Mouse (Mus musculus): Measurements from ENCODE around the gene Ldha. TPM values are rescaled to one million over a fixed set of nuclear protein-coding genes. Genes with fewer than 3 reads are reported as not detected.

Gene Ldha
- total RNA-seq, 4 experiments from 2014 or later: 719 to 878 (median 816) TPM

GRCm38 (mm10) chr7:46838104-46838671 is 3.1 kb upstream of the Ldha start:
- DNase-seq (ENCODE audit: low spot score): peak; percentile 67

DNA sequence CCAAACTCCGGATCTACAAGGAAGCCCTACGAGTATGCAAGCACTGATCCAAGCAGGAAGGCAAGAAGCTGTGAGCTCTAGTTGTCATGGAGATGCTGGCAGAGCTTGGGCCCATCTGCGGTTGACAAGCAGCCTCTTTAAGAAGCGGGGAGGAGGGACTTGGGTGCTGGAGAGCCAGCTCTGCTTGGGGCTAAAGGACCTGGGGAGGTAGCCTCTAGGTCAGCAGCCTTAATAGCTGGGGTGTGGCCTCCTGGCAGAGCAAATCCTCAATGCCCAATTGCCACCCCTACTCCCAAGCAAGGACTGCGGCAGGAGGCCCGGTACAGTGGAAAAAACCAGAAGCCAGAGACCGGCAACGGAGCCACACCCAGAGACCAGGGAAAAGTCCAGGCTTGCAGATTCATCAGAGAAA is 2.4 kb upstream of the Ldha start:
- peak; percentile 77 for DNase-seq (ENCODE audit: low spot score)

DNA sequence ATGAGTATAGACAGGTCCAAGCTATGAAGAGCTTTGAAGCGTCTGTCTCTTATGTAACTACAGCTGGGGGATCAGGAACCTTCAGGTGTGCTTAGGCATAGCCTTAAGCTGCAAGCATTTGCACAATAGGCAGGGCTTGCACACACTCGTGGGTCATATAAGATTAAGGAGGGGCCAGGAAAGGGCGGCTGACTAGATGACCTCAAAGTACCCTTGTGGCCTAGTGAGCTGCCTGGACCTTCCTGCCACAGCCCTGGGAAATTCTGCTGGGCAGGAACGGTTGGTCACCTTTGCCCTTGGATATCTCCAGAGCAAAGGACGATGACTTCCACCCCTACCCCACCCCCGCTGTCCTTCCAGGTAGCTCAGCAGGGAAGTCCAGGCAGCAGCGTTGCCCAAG is 1.8 kb upstream of the Ldha start:
- peak; percentile 23 for DNase-seq (ENCODE audit: low spot score)

DNA sequence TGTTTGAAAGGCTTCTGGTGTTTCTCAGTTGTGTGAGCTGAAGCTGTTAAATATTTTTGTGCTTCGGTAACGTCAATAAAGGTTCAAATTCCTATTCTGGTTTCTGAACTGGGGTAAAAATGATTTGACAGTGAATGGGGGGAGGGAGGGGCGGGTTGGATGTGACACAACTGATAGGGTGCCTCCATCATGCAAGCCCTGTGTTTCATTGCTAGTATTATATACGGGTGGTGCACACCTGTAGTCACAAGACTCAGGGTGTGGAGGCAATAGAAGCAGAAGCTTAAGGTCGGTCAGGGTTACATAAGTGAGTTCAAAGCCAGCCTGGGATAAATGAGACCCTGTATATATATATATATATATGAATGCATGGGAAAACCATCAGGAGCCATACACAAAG is 1.4 kb upstream of the Ldha start:
- no peak for DNase-seq (ENCODE audit: low spot score)

DNA sequence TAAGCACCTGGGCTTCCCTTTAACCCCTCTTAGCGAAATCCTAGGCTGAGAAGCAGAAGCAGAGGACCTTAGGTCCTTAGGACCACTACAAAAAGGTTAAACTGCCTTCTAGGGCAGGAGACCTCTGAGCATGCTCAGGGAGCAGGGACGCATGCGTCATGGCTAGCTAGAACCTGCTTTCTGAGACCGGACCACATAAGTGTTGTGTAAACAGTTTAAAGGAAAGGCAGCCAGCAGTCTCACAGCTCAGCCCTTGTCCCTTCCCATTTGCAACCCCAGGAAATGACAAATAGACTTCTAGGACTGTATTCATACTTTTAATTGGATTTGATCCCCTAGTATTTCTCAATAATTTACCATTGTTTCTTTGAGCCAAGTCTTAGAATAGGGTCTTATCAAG is 949 bp upstream of the Ldha start:
- no peak for DNase-seq (ENCODE audit: low spot score)

DNA sequence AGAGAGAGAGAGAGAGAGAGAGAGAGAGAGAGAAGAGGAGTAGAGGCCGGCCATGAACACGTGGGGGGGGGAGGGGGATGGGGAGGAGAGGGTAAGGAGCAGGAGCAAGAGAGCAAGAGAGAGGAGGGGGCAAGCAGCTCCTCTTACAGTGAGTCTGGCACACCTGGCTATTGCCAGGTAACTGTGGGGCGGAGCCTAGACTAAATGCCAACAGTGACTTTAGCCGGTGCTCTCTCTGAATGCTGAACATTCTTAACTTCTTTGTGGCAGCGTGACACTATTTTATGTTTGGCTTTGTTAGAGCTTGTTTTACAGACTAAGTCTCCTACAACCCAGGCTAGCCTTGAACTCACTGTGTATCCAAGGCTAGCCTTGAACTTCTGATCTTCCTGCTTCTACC is 1.0 kb downstream of the Ldha start:
- DNase-seq (ENCODE audit: low spot score): no peak

DNA sequence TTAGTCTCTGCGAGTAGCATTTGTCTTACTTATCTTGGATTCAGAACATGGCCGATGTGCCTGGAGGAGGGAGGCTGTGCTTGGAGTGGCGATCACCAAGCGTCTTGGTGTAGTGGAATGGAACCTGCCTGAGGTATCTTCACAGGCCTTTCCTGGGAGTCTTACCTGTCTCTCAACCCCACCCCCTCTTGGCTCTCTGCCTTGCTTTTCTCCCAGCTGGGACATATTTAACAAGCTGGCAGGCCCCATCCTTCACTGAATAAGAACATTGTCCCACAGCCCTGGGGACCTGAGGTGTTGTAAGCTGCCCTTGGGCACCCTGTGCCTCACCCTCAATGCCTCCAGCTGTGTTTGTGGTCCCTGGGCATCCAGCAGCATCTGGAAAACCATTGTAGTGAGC is 2.3 kb downstream of the Ldha start:
- DNase-seq (ENCODE audit: low spot score): no peak

DNA sequence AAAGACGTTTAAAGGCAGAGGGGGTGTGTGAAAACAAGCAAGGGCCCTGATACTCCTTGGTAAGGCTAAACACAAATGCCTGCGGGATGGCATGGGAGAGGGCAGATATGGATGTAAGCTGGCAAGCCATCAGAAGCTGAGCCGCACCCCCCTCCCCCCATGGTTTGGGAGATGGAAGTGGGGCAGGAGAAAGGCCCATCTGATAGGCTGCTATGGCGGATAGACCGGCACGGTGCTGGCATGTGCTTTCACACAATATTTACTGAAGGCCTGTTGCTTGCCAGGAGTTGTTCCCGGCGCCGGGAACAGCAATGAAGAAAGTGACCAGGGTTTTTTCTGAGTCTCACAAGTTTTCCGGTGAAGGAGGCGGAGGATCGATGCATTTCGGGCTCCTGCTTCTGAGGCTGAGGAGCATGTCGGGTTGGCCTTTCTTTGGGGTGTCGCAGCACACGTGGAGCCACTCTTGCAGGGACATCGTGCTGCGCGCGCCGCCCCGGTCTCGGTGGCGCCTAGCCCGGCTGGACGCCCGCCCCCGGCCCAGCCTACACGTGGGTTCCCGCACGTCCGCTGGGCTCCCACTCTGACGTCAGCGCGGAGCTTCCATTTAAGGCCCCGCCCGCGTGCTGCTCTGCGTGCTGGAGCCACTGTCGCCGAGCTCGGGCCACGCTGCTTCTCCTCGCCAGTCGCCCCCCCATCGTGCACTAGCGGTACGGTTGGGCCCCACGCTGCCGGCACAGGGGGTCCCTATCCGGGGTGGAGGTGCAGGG is 4.1 kb downstream of the Ldha start:
- DNase-seq (ENCODE audit: low spot score): peak; percentile 91

DNA sequence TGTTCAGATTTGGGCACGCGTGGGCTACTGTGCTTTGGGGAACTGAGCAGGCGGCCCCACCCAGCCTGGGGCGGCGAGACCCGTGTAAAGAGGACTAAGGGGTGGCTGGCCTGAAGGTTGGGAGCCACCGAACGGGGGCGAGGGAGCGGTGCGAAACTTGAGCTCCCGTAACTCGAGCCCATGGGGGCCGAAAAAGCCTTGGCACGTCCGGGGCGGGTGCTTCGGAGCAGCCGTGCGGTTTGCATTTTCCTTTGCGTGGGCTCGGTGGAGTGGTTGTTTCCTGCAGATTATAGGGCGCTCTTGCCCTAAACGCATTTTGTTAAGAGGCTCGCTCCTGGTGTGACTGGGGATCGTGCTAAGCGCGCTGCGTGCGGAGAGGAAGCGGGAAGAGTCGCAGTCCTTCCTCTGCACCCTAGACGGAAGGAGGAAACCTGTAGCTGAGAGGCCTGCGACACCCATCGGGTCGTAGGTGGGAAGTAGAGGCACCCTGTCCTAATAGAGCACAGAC is 4.8 kb downstream of the Ldha start:
- DNase-seq (ENCODE audit: low spot score): no peak

DNA sequence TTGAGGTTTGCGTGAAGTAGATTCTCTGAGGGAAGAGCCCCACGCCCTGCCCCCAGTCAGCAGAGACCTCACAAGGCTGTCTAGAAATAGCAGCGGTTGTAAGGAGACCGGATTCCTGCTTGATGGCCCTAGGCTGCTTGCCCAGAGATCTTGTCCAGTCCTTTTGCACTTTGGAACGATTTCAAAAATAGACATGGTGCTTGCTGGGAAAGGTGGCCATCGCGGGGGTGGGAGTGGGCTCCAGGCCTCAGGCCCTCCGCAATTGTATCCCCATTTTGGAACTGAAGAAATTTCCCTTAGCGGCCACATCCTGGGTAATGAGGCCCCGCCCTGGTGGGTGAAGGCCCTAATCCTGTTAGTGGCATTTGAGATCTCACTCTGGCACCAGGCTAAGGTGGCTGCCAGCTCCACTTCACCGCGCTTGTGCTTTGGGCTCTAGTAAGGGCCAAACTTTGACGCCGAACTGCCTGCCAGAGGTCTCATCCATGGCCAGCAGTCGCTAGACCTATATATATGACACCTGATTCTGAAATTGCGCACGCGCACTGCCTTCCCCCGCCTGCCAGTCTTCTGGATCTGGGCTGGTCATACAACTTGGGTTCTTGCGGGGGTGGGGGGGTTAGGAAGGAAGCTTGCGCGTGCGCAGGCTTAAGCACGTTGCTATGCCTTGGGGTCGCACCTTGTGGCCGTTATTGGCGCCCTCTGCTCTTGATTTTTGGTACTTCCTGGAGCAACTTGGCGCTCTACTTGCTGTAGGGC is 5.4 kb downstream of the Ldha start:
- DNase-seq (ENCODE audit: low spot score): peak; percentile 67

GRCm38 (mm10) chr7:46849287-46849686 is 8.0 kb downstream of the Ldha start:
- no peak for DNase-seq (ENCODE audit: low spot score)

DNA sequence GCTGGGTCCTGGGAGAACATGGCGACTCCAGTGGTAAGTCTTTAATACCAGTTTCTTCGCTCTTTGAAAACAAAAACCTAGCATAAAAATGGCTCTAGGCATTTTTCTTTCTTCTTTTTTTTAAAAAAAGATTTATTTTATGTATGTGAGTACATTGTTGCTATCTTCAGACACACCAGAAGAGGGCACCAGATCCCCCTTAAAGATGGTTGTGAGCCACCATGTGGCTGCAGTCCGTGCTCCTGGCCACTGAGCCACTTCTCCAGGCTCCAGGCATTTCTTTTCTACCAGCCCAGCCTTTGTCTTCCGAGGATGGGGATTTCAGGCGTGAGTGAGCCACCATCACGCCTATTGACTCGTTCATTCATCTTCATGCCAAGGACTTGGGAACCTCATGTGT is 9.8 kb downstream of the Ldha start:
- no peak for DNase-seq (ENCODE audit: low spot score)

- DNase-seq (ENCODE audit: low spot score): no peak
These were observed 11.4 kb downstream of the Ldha start for GRCm38 (mm10) chr7:46852666-46853065.

- no peak for DNase-seq (ENCODE audit: low spot score)
These were observed 12.1 kb downstream of the Ldha start for GRCm38 (mm10) chr7:46853365-46853764.

DNA sequence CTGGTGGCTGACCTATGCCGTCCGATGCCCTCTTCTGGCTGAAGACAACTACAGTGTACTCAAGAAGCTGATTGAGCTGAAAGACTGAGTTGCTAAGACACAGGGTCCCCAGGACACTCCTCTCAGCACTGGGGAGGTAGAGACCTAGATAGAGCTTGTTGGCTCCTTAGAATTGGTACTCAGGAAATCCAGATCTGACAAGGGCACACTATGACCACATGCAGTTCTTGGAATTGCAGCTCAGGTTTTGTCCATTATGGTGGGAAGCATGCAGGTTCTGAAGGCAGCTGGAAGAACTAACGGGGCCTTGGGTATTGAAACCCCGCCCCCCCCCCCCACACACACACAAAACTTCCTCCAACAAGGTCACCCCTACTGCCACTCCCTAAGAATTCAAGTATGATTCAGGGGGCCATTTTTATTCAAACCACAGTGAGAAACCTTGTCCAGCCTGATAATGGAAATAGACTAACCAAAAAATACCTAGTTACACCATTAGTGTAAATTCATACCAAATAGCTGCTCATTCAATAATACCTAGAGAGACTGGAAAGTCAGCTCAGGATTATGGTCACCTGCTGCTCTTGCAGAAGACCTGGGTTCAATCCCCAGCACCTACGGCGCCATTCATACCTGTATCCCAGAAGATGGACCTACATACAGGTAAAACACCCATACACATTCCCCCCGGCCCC is 14.7 kb downstream of the Ldha start:
- no peak for DNase-seq (ENCODE audit: low spot score)

DNA sequence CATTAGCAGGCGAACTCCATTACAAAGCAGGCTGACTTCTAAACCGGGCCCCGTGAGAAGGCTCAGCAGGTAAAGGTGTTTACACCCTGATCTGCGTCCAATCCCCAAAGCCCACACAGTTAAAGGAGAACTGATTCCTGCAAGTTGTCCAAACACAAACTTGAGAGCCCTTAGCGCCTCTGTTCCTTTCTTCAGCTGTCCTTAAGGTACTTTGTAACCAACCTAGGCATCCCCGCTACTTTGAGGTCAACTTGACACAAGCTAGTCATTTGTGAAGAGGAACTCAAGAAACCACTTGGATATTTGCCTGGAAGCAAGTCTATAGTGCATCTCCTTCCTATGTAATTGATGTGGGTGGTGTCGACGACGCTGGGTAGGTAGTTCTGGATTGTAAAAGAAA is 16.2 kb downstream of the Ldha start:
- no peak for DNase-seq (ENCODE audit: low spot score)

- no peak for DNase-seq (ENCODE audit: low spot score)
These were observed 17.8 kb downstream of the Ldha start for GRCm38 (mm10) chr7:46859031-46859430.

DNA sequence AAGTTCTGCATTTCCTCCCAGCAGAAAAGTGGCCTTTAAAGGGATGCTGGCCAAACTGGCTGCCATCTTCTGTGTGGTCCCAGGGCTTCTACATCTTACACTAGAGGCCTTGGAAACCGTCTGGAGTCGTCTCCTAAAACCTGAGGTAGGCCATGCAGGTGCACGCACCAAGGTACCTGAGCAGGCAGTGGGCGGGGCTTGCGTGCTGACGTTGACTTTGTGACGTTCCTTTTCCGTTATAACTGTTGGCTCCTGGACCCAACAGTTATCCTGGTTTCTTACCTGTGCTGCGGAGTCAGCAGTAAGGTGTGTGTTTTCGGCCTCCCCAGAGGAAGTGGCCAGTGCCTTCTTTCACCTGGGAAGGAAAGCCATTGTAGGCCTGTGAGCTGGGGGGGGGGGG is 19.7 kb downstream of the Ldha start, which contains the start of gene Ldhc:
TSS of gene Ldhc (plus strand) at position 208 of the 400 bp plus-strand sequence.
- no peak for DNase-seq (ENCODE audit: low spot score)

- no peak for DNase-seq (ENCODE audit: low spot score)
These were observed 30.7 kb downstream of the Ldha start for GRCm38 (mm10) chr7:46871988-46872387.

GRCm38 (mm10) chr7:46876841-46877240 is 35.6 kb downstream of the Ldha start:
- DNase-seq (ENCODE audit: low spot score): no peak

GRCm38 (mm10) chr7:46877255-46877654 is 36.0 kb downstream of the Ldha start:
- DNase-seq (ENCODE audit: low spot score): no peak

DNA sequence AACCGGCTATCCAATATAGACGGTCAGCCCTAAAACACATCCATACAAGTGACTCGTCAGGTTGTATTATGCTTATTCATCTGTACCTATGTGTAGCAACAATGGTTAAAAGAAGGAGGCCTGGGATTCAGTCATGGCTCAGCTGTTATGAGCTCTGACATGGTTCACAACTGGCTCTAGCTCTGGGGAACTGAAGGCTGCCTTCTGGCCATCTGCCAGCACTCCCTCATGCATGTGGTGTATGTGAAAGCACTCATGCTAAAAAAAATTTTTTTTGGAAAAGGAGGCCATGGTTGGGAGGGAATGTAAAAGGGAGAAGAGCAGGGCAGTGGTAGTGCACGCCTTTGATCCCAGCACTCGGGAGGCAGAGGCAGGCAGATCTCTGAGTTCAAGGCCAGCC is 38.6 kb downstream of the Ldha start:
- no peak for DNase-seq (ENCODE audit: low spot score)

All from heart, adult 8-10 months (tissue).